Mouse (Mus musculus): Measurements from ENCODE around the gene Mns1.
A peak's percentile ranks its signal among the peaks of the same experiment; 100 is the strongest.
"Not testable (repeated sequence)": the region's sequence is repeated elsewhere in the genome, so short reads cannot be mapped to it uniquely, and the experiment has no call there.

Gene Mns1

GRCm38 (mm10) chr9:72425300-72425850 is 12.4 kb upstream of the Mns1 start:
- no peak for DNase-seq (ENCODE audit: low spot score in 2 of 2)

GRCm38 (mm10) chr9:72427861-72428260 is 9.9 kb upstream of the Mns1 start:
- DNase-seq (ENCODE audit: low spot score in 2 of 2): no peak

- no peak for DNase-seq (ENCODE audit: low spot score in 2 of 2)
Measured at GRCm38 (mm10) chr9:72434876-72435275, 2.9 kb upstream of the Mns1 start.

GRCm38 (mm10) chr9:72438749-72439148 is 938 bp downstream of the Mns1 start:
- no peak for DNase-seq (ENCODE audit: low spot score in 2 of 2)

GRCm38 (mm10) chr9:72440358-72440757 is 2.5 kb downstream of the Mns1 start:
- DNase-seq (ENCODE audit: low spot score in 2 of 2): no peak

GRCm38 (mm10) chr9:72440948-72441926 is 3.4 kb downstream of the Mns1 start:
- no peak for DNase-seq (ENCODE audit: low spot score in 2 of 2)

- DNase-seq (ENCODE audit: low spot score in 2 of 2): no peak
Measured at GRCm38 (mm10) chr9:72441927-72442715, 4.3 kb downstream of the Mns1 start.

- DNase-seq (ENCODE audit: low spot score in 2 of 2): peak; percentile 42 to 59
Measured at GRCm38 (mm10) chr9:72448026-72448425, 10.2 kb downstream of the Mns1 start.

- DNase-seq (ENCODE audit: low spot score in 2 of 2): peak; percentile 39 to 52
Measured at GRCm38 (mm10) chr9:72449367-72449766, 11.6 kb downstream of the Mns1 start.

- DNase-seq (ENCODE audit: low spot score in 2 of 2): no peak
Measured at GRCm38 (mm10) chr9:72449841-72450240, 12.0 kb downstream of the Mns1 start.

GRCm38 (mm10) chr9:72450363-72450762 is 12.6 kb downstream of the Mns1 start:
- no peak for DNase-seq (ENCODE audit: low spot score in 2 of 2)

GRCm38 (mm10) chr9:72451111-72451510 is 13.3 kb downstream of the Mns1 start:
- no peak for DNase-seq (ENCODE audit: low spot score in 2 of 2)

- not testable (repeated sequence) for DNase-seq (ENCODE audit: low spot score in 2 of 2)
Measured at GRCm38 (mm10) chr9:72454281-72454680, 16.5 kb downstream of the Mns1 start.

GRCm38 (mm10) chr9:72456374-72456773 is 18.6 kb downstream of the Mns1 start:
- no peak for DNase-seq (ENCODE audit: low spot score in 2 of 2)

GRCm38 (mm10) chr9:72458233-72458632 is 20.4 kb downstream of the Mns1 start:
- peak; percentile 71 to 75 for DNase-seq (ENCODE audit: low spot score in 2 of 2)

- DNase-seq (ENCODE audit: low spot score in 2 of 2): no peak
Measured at GRCm38 (mm10) chr9:72459703-72460102, 21.9 kb downstream of the Mns1 start.

GRCm38 (mm10) chr9:72460767-72461166 is 23.0 kb downstream of the Mns1 start:
- no peak for DNase-seq (ENCODE audit: low spot score in 2 of 2)

- DNase-seq (ENCODE audit: low spot score in 2 of 2): no peak
Measured at GRCm38 (mm10) chr9:72462427-72462826, 24.6 kb downstream of the Mns1 start.

GRCm38 (mm10) chr9:72464806-72465205 is 27.0 kb downstream of the Mns1 start:
- DNase-seq (ENCODE audit: low spot score in 2 of 2): no peak

GRCm38 (mm10) chr9:72465754-72466181 is 28.0 kb downstream of the Mns1 start:
- peak; percentile 54 to 59 for DNase-seq (ENCODE audit: low spot score in 2 of 2)

- peak; percentile 51 to 70 for DNase-seq (ENCODE audit: low spot score in 2 of 2)
Measured at GRCm38 (mm10) chr9:72467551-72468407, 30.0 kb downstream of the Mns1 start.

Data from spleen, postnatal 36 days (tissue).